Mouse (Mus musculus) spleen, postnatal 14 days (tissue): ENCODE data around the gene Hsf2.
"Not testable (repeated sequence)": the region's sequence is repeated elsewhere in the genome, so short reads cannot be mapped to it uniquely, and the experiment has no call there.

Experiments used
- DNase-seq, 2 experiments: peaks; one replicate each; pipeline ENCODE4 v3.0.0; 2021 to 2022; ENCODE audit warnings: low spot score in 2 of 2

Gene Hsf2

DNA sequence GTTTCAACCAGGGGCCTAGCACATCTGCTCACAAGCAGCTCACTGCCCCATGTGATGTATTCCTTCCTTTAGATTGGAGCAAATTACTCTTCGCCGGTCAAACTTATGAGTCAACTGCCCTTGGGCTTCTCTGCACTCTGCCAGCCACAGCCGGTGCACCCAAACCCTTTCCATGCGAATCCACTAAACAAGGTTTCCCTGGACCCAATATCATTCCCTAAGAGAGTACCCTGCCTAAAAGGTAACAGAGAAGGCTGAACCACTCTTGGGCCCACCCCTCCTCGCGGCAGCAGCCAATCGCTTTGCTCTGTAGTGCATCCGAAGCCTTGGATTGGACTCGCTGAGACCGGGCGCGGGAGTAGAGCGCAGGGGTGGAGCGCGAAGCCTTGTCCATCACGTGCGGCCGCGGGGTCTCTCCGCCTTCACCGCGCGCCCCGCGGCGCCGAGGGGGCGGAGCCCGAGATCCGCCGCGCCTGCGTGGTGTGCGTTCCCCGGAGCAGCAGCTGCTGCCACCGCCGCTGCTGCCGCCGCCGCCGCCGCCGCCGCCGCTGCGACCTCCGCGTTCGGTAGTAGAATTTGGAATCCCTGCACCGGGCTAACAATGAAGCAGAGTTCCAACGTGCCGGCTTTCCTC, at the start of gene Hsf2:
TSS of gene Hsf2 (plus strand) at position 478 of the 634 bp plus-strand sequence.
- peak; percentile 78 to 81 for DNase-seq

DNA sequence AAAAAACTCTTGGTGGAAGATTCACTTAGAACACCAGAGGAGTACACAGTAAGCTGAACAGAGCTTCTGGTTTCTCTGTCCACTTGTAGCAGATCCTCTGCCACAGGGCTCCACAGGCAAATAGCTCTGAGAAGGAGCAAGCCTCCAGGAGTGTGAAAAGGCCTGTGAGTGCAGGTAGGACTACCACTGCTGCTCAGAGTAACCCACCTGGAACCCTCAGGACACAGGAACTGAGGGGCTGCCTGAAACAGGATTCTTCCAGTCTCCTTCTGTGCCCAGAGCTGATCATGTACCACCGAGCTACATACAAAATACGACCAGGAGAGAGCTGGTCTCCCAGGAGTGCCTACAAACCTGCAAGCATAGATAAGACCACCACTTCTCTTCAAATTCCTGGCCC, 48.3 kb upstream of the Hsf2 start:
- no peak for DNase-seq

DNA sequence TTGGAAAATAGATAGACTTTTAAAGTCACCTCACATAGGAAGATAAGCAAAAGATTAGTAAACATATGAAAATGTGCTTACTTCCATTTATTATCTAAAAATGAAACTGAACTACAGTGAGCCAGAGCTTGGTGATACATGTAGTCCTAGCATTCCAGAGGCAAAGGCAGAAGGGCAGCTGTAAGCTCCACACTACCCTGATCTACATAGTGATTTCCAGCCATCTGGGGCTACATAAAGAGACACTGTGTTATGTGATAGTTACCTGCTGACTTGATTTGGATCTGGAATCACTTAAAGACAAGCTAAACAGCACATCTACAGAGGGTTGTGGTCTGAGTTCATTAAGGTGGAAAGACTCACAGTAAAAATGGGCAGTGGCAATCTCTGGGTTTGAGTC, 45.1 kb upstream of the Hsf2 start:
- DNase-seq, result no peak

DNA sequence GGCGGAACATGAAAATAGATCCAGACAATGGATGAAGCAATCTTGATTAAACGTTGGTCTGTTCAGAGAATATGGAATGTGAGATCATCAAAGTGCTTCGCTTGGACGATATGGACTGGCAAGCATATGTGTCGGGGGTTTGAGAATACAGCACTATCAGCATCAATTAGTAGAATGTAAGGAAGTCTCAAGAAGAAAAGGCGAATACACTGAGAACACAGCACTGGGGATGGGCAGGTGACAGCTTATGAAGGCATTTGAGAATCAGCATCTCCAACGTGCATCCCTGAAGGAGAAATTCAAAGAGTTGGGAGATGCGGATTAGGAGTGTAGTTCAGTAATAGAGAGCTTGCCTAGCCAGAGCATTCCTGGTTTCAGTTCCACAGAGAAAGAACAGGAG, 41.8 kb upstream of the Hsf2 start:
- DNase-seq, result no peak

DNA sequence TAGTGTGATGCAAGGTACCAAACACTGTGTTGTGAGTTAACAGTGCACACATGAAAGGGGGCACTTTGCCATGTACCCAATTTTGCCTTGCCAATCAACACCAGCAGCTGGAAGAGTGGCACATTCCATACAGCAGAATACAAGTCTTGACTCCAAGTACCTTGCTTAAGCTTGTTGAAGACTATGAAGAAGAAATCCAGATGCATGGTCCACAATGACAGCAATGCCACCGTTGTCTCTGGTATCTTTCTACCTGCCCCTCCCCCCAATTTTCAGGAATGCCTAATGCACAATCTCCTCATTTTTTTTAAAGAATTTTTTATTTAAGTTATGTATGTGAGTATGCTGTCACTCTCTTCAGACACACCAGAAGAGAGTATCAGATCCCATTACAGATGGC, 40.5 kb upstream of the Hsf2 start:
- no peak for DNase-seq

DNA sequence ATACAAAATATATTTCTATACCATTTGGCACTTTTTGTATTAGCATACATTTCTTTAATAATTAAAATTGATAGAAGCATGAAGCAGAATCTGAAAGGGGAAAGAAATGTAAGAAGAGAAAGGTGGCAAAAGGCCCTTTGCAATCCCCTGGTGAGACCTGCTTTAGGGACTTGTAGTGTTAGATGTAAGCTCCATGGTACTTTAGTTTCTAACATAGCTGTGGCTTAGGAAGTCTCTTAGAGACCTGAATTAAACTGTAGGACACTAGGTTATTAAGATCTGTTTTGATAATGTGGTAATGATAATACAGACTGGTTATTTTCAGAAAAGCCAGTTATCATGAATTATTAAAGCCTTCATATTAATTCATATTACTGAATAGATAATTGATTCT, 38.5 kb upstream of the Hsf2 start:
- no peak for DNase-seq

DNA sequence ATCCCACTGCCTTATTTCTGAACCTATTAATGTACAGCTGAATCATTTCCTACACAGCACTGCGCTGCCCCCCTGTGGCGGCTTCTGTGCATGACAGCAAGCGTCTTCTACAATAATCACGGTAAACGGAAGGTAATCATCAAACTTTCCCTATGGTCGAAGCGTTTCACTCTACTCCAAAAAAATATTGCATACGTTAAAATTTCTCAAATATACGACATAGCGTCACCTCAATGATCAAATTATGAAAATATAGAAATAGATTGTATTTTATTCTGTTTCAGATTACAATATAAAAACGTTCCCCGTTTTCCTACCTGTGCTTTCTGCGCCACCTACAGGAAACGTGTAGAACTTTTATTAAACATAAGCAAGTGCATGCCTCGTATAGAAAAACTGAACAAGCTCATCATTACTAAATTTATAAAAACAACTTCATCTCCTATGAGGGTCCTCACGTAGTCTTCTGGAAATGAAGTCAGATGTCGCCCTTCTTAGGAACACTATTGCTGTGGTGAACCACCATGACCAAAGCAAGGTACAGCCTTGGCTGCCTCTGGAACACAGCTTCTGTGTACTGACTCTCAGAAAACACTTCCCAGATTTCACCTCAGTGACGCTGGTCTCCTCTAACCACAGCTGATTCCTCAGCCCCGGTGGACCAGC, 38.0 kb upstream of the Hsf2 start:
- peak; percentile 52 to 66 for DNase-seq

DNA sequence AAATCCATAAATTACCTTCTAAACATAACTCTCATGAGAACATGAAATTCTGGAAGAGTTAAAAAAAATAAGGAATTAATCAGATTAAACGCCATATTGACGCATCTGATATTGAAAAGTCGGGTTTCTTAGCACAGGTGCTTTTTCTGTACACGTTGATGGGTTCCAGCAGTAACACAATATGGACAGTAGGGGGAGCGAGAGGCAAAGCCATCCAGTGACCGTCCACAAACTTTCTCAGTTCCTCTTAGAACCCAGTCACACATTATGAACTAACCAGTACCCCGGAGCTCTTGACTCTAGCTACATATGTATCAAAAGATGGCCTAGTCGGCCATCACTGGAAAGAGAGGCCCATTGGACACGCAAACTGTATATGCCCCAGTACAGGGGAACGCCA, 22.9 kb upstream of the Hsf2 start:
- not testable (repeated sequence) for DNase-seq

DNA sequence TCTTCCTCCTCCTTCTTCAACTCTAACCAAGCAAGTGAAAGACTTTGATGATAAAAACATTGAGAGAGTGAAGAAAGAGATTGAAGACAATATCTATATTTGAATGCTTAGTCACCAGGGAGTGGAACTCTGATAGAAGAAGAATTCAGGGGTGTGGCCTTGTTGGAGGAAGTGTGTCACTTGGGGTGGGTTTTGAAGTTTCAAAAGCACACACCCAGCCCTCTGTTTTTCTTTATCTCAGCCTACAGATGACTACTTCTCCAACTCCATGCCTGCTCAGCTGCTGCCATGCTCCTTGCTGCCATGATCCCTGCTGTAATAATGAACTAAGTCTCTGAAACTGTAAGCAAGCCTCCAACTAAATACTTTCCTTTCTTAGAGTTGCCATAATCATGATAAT, 20.4 kb upstream of the Hsf2 start:
- DNase-seq, result no peak

DNA sequence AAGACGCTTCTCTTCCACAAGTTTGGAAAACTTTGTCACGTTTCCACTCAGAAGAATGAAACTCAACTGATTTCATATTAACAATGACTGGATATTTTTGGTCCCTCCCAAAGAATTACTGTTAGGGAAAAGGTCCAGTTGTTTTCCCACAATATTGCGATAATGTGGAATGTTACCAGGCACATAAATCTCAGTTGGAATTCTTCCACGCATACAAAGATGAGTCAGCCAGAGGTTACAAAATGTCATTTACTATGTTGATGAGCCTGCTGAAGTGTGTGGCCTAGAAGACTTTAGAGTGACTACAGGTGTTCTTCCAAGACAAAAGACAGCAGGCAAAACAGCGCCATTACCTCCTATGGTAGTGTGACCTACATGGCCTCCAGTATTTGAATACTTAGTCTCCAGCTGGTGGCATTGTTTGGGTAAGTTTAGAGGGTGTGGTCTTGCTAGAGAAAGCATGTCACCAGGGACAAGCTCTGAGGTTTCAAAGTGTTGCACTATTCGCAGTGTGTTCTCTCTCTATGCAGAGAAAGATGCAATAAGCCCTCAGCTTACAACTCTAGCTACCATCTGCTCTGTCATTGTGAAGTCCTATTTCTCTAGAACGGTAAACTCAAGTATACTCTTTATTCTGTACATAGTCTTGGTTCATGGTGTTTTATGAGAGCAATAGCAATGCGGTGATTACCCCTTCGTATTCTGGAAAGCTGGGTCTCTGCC, 8.9 kb upstream of the Hsf2 start:
- DNase-seq, result no peak

DNA sequence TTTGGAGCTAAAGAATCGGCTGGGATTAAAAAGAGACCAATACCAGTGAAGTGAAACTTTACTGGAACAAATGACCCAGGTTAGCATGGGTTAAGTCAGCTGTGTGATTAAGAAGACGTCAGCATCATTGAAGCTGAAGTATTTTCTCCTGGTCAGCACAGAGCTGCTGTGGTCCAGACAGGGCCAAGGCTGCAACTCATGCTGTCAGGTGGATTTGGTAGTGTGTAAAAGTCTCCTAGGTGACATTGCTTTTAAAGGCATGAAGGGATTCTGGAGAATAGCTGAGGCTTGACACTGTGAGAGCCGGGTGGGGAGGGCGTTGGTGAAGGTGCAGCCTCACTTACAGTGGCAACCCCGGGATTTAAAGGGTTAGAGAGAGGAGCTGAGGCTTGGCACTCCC, 4.5 kb upstream of the Hsf2 start:
- no peak for DNase-seq

DNA sequence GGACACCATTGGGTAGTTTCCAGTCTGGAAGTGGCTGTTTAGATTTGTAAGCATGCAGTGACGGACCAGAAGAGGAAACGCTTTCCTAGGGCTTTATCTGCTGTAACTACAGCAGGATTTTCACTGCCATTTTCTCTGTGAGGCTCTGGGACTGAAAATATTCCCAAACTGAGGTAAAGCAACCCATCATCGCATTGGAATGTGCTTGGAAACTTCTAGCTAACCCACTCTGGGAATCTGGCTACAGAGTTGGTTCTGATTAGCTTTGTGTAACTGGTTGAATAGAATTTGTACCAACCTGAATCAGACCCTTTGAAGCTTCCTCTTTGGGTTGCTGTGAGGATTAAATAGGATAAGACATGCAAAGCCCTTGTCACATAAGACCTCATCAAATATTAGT, 1.4 kb upstream of the Hsf2 start:
- DNase-seq, result no peak

DNA sequence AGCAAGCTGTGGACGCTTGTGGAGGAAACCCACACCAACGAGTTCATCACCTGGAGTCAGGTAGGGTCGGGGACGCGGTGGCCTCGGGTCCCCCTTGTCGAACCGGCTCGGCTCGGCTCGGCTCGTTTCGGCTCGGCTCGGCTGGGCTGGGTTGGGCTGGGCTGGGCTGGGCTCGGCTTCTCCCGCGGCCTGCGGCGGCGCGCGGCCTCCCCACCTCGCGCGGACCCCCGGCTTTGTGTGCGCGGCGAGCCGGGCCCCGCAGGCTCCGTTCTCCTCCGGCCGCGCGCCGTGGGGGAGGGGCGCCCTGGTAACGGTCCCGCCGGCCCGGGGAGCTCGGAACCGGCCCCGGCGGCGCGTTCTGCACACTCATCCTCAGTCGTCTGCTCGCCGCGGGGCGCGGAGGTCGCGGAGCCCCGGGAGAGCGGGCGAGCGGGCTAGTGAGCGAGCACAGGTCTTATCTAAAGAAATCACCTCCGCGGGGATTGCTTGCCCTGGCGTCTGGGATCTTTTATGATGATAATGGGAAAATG, 422 bp downstream of the Hsf2 start:
- DNase-seq, result no peak

DNA sequence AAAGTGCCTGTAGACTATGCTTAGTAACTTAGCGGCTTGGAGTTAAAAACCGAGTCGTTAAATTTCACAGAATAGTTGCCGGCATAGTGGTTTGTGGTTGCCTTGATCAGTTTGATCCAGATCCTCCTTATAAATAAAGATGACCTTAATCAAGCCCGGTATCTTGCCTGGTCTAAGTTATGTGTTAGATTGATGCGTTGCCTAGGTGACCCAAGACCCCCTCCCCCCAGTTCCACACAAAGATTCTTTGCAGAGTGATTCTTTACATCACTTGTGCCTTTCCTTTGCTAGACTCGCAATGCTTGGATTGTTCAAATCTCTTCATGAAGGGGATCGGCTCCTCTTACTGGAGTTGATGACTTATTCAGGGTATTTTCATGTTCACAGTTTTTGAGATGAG, 1.0 kb downstream of the Hsf2 start:
- DNase-seq, result no peak

DNA sequence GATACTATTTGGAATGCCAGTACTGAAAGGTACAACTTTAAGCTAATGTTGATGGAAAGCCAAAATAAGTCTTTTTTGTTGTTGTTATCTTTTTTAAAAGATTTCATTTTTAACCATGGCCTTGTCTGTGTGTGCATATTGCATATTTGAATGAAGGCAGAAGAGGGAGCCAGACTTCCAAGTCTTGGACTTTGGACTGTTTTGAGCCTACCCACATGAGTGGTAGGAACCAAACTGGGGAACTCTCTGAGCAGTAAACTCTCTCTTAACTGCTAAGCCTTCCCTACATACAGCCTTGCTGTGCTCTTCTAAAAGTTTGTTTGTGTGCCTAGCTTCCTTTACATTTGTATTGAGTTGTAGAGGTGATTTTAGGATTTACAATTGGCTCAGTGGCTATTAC, 2.4 kb downstream of the Hsf2 start:
- no peak for DNase-seq

DNA sequence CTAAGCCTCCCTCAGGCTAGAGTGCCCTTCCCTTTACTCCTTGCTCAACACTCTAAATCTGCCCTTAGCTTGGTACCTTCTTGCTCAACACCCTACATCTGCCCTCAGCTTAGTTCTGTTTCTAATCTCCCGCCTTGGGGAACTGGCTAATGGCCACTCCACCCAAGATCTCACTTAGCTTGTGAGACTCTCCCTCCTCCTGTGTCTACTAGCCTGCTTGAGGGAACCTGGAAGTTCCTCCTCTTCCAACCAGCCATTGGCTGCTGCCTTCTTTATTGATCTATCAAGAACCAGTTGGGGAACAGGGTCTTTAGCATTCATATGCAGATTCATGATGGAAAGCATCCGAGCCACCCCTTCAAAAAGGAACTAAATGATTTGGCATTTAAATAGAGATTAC, 5.9 kb downstream of the Hsf2 start:
- DNase-seq, result no peak

DNA sequence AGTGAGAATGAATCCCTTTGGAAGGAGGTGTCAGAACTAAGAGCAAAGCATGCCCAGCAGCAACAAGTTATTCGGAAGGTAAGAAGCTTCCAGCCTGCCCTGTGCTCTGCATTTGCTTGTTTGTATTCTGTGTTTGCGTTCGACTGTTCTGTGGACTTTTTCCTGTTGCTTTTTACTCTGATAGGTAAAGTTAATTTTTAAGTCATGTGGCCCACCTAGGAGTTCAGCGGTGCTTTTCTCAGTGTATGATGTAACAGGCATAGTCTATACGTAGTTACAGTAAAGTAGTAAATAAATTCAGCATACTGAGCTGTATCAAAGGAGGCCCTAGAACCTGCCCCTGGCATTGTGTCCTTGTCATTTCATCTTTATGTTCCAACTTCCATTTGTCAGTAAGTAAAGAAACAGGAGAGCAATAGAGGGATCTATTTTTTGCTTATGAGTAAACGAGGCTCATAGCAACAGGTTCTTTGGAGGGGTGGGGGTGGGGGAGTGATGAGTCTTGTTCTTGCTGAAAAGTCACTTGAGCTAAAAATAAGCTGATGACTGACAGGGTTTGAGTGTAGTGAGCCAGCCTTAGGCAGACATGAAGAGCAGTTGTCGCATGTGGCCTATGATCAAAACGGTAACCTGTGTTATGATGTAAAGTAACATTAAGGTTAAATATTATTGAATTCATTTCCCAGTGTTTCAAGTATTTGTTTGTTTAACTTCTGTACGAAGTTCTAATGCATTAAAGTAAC, 13.4 kb downstream of the Hsf2 start:
- no peak for DNase-seq

DNA sequence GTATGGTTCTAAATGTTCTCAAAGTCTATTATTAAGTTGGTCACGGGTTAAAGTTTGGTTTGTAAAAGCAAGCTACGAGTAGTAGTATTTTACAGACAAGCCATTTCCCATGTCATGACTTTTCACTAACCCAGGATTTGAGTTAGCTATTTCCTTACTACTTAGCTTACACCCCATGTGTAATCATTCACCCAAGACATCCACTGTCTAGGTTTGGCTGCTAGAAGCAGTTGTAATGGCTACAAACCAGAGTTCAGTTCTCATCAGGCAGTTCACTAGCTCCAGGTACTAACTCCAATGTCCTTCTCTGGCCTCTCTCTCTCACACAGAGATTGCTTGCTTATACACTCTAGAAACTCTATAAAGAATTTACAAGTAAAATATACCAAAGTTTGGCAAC, 28.4 kb downstream of the Hsf2 start:
- no peak for DNase-seq

DNA sequence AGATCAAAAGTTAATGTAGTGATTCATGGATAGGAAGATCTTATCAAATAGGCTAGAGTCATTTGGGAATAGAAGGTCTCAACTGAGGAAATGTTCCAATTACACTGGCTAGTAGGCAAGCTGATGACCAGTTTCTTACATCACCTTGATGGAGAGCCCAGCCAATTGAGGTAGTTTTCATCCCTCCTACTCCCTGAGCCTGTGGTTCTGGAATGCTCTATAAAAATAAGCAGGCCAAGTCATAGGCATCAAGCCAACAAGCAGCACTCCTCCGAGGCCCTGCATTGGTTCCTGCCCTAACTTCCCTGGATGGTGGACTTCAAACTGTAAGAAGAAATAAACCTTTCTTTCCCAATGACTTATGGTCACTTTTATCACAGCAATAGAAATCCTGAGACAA, 29.1 kb downstream of the Hsf2 start:
- DNase-seq, result no peak

DNA sequence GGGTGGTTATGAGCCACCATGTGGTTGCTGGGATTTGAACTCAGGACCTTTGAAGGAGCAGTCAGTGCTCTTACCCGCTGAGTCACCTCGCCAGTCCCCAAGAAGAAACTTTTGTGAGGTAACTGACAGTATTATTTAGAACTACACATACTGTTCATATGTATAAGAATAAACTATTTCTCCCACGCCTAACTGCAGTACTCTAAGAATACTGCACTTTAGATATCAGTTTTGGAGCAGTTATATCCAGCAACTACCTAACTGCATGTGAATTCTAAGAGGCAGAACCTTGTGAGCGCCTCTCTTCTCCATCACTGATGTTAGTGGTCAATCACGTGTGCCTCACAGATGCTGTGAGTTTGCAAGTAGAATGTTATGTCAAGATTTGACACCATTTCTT, 40.3 kb downstream of the Hsf2 start:
- DNase-seq, result no peak

DNA sequence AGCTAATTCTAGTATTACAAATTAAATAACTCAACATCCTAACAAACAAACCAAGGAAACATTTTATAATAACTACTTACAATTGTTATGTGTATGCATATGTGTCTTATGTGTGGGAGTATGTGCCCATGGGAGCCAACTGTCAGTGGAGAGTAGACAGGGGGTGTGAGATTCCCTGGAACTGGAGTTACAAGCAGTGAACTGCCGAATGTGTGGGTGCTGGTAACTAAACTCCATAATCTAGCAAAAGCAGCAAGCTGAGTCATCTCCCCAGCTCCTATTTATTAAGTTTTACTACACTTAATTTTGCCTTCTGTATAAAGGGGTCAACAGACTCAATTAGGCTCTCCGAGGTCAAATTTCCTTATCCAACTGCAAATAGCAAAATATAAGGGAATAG, 44.9 kb downstream of the Hsf2 start:
- no peak for DNase-seq

DNA sequence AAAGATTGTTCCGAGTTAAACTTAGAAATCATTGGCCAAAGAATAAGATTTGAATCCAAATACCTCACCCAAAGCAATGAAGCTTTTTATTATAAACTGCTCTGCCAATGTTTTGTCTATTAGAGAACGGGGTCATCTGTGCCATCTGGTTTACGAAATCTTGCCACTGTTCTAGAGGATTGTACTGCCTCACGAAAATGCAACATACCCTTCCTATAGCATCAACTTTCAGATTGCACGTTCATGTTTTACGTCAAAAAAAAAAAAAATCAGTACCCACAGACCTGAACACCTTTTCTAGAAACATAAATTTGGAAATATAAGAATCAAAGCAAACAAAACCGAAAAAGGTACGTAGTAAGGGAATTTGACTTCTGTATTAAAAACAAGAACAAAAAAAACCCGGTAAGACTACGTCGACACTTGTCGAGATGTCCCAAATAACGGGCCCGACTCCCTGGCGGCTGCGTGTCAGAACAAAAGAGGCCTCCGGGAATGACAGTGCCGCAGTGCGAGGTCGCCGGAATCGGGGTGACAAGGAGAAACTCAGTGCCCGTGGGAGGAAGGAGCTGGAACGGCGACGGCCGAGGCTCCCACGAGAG, 45.5 kb downstream of the Hsf2 start:
- DNase-seq, result no peak
